In the genomic region with DNA sequence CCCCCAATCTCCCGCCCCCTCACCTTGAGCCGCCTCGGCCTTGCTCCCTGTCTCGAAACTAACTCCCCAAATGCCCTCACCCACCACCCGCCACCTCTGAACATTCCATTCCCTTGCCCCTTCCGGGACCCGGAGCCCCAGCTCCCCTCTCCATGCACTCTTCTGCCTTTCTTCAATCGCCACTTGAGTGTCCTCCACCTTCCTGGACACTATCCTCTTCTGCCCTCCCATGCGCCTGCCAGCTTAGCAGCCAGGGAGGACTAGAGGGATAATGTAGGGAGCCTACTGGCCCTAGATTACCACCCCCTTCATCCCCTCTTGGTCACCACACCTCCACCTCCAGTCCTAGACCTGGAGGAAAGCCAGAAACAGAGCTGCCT, we compare ENCODE assay signal across 7 mouse cellular contexts.
DNase-seq lines count a peak whose midpoint lies in the region; ATAC-seq and TF ChIP-seq lines count a peak whose summit lies in the region.

No protein-coding gene starts in this region.

- no peak overlapping the region for H3K9ac ChIP-seq in lung, postnatal 0 days (replicated peaks; ENCODE audit: low read depth)
- H3K9ac ChIP-seq in forebrain, embryonic 13.5 days = peak overlapping the region; percentile 62

- no peak for TF ChIP-seq CTCF in lung, postnatal 0 days (IDR thresholded peaks at IDR 0.05)
- no peak for TF ChIP-seq CTCF in small intestine, adult 2 months (IDR thresholded peaks at IDR 0.05; ENCODE audit: extremely low read depth, insufficient read length, insufficient replicate concordance, low read depth, low read length)

- no peaks in the 10 kb centered on the region for H3K27me3 ChIP-seq in lung, postnatal 0 days (replicated peaks; ENCODE audit: insufficient read depth, low read length)
- H3K27me3 ChIP-seq in forebrain, embryonic 13.5 days = peaks cover 58% of the 10 kb centered on the region
- no peaks in the 10 kb centered on the region for H3K27me3 ChIP-seq in small intestine, adult 2 months (ENCODE audit: control insufficient read depth, insufficient read depth, low read length)

- no peaks in the 10 kb centered on the region for H3K4me1 ChIP-seq in lung, postnatal 0 days (ENCODE audit: insufficient read depth, low read depth, low read length)
- H3K4me1 ChIP-seq in forebrain, embryonic 13.5 days = peaks cover 23% of the 10 kb centered on the region
- H3K4me1 ChIP-seq in small intestine, adult 2 months (ENCODE audit: control insufficient read depth, insufficient read depth, insufficient read length, low read length) = 0 out of 2 replicates have a peak, but pooled peaks cover 4% of the 10 kb centered on the region

- no peak for TF ChIP-seq EP300 in lung, postnatal 0 days (IDR thresholded peaks at IDR 0.05)

- DNase-seq in lung, postnatal 0 days (ENCODE audit: low spot score) = no peak
- DNase-seq in lung, postnatal 10 days = no peak
- peak; percentile 19 for DNase-seq in kidney, postnatal 14 days
- DNase-seq in ovary, adult 18-20 months (ENCODE audit: low spot score) = no peak
- DNase-seq in cerebellum, adult 11 months = no peak

- peak overlapping the region; percentile 78 for H3K4me2 ChIP-seq in lung, postnatal 0 days (replicated peaks; ENCODE audit: low read depth, low read length)
- peak overlapping the region; percentile 64 for H3K4me2 ChIP-seq in forebrain, embryonic 13.5 days

- H3K9me3 ChIP-seq in lung, postnatal 0 days (ENCODE audit: low read length) = no peaks in the 10 kb centered on the region
- H3K9me3 ChIP-seq in forebrain, embryonic 13.5 days (replicated peaks) = no peaks in the 10 kb centered on the region

- H3K4me3 ChIP-seq in lung, postnatal 0 days (ENCODE audit: low read depth, low read length) = peak overlapping the region; percentile 42
- H3K4me3 ChIP-seq in forebrain, embryonic 13.5 days = peak overlapping the region; percentile 33
- H3K4me3 ChIP-seq in small intestine, adult 2 months (ENCODE audit: low read depth, low read length) = peak overlapping the region; percentile 64

- H3K36me3 ChIP-seq in lung, postnatal 0 days (ENCODE audit: insufficient read depth, low read length) = no peaks in the 10 kb centered on the region
- H3K36me3 ChIP-seq in forebrain, embryonic 13.5 days (ENCODE audit: poor library complexity, severe bottlenecking) = no peaks in the 10 kb centered on the region
- H3K36me3 ChIP-seq in small intestine, adult 2 months (ENCODE audit: control insufficient read depth, insufficient read depth, low read length) = no peaks in the 10 kb centered on the region

- ATAC-seq in lung, postnatal 0 days = no peak
- no peak for ATAC-seq in forebrain, embryonic 13.5 days

- TF ChIP-seq POLR2A in small intestine, adult 2 months (IDR thresholded peaks at IDR 0.05; ENCODE audit: low read depth, low read length) = no peak

- 14% methylated on average over 4 of the region's 9 CpGs for WGBS in lung, postnatal 0 days
- WGBS in forebrain, embryonic 13.5 days = 11% methylated on average over 8 of the region's 9 CpGs
- WGBS in small intestine, adult 2 months = 22% methylated on average over 9 of the region's 9 CpGs

- no peak overlapping the region for H3K27ac ChIP-seq in lung, postnatal 0 days (ENCODE audit: low read length)
- H3K27ac ChIP-seq in forebrain, embryonic 13.5 days = peak overlapping the region; percentile 85; the same call in 1 of the 2 replicates
- H3K27ac ChIP-seq in small intestine, adult 2 months (ENCODE audit: insufficient read depth, low read depth, low read length) = no peak overlapping the region
